Comparison of ENCODE assay signal across 9 mouse cellular contexts in the genomic region with DNA sequence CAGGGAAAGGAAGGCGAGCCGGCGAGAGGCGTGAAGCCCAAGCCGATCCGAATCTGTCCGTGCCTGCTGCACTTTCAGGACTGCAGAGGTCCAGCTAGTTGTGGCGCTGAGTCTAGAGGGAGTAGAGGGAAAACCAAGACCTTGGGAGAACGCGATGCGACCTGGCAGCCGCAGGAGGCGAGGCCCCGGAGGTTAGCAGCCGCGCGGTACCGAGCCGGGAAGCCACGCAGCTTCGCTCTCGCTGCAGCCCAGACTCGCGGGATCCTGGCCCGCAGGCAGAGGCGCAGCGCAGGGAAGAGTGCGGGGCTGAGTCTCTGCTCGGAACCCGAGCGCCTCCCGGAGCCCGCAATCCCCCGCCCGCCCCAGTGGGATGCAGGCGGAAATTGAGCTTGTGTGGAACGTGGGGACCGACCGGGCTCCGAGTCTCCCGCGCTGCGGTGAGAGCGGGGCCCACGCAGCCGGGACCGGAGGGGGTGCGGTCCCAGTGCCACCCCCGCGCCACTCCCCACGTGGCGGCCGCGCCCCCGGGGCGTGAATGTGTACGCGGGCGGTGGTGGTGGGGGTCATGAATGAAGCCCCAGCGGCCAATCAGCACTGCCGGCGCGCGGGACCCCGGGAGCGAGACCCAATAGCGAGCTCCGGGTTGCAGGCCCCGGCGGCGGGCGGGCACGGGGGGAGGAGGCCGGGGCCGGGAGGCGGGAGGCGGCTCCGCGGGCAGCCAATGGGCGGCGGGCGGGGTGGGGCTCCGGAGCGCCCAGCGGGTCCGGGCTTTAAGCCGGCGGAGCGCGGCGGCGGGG. TPM values are rescaled to one million over a fixed set of nuclear protein-coding genes. Genes with fewer than 3 reads are reported as not detected.
A peak's percentile ranks its signal among the peaks of the same experiment; 100 is the strongest.
DNase-seq lines count a peak whose midpoint lies in the region; ATAC-seq and TF ChIP-seq lines count a peak whose summit lies in the region.
"Had no signal": no experiment of that assay in that cellular context is flagged by ENCODE, and none has a peak within 500 bp of the region (broad histone marks: within the 10 kb centered on the region; RNA-seq: fewer than 3 reads in every experiment).

No protein-coding gene starts in this region.

- H3K4me2 ChIP-seq in forebrain, embryonic 15.5 days (replicated peaks) = peak overlapping the region; percentile 93
- H3K4me2 ChIP-seq in liver, embryonic 14.5 days (ENCODE audit: low read depth) = peak overlapping the region; percentile 73
- peak overlapping the region; percentile 95 for H3K4me2 ChIP-seq in neural tube, embryonic 12.5 days (replicated peaks)

- peak overlapping the region; percentile 44 for H3K27ac ChIP-seq in forebrain, embryonic 15.5 days (replicated peaks)
- no peak overlapping the region for H3K27ac ChIP-seq in liver, embryonic 14.5 days
- H3K27ac ChIP-seq in neural tube, embryonic 12.5 days = no peak overlapping the region
- H3K27ac ChIP-seq in testis, adult 2 months (ENCODE audit: control insufficient read depth, insufficient read depth, low read depth, low read length) = no peak overlapping the region

- intact Hi-C loops in heart, postnatal 10 days (cut with DNase I) = loop anchor here (5.0 kb wide), 1 partner anchor 85 kb away; no protein-coding TSS in a partner anchor

- no peak for TF ChIP-seq CTCF in liver, embryonic 14.5 days (IDR thresholded peaks at IDR 0.05; ENCODE audit: low read depth)
- TF ChIP-seq CTCF in testis, adult 2 months (IDR thresholded peaks at IDR 0.05; ENCODE audit: control insufficient read depth, insufficient read depth, insufficient replicate concordance, low read depth, low read length) = no peak

- peak; percentile 93 for ATAC-seq in forebrain, embryonic 15.5 days (replicated peaks)
- ATAC-seq in liver, embryonic 14.5 days (ENCODE audit: insufficient read depth) = peak; percentile 81
- ATAC-seq in neural tube, embryonic 12.5 days (ENCODE audit: low FRiP score, low read depth) = peak; percentile 87

- H3K4me3 ChIP-seq in forebrain, embryonic 15.5 days = peak overlapping the region; percentile 77
- H3K4me3 ChIP-seq in liver, embryonic 14.5 days (ENCODE audit: insufficient read depth in 1 of 2, low read depth in 2 of 2, low read length in 2 of 2) = peak overlapping the region; percentile 25 to 52; a peak in 3 of 4 replicates
- H3K4me3 ChIP-seq in neural tube, embryonic 12.5 days = peak overlapping the region; percentile 59
- H3K4me3 ChIP-seq in testis, adult 2 months (ENCODE audit: control insufficient read depth, low read depth, low read length) = peak overlapping the region; percentile 72

- H3K9ac ChIP-seq in forebrain, embryonic 15.5 days (replicated peaks) = peak overlapping the region; percentile 60
- no peak overlapping the region for H3K9ac ChIP-seq in liver, embryonic 14.5 days (replicated peaks)
- peak overlapping the region; percentile 69 for H3K9ac ChIP-seq in neural tube, embryonic 12.5 days

- no peaks in the 10 kb centered on the region for H3K9me3 ChIP-seq in forebrain, embryonic 15.5 days
- H3K9me3 ChIP-seq in liver, embryonic 14.5 days (ENCODE audit: control insufficient read depth, low read length) = no peaks in the 10 kb centered on the region
- H3K9me3 ChIP-seq in neural tube, embryonic 12.5 days = no peaks in the 10 kb centered on the region

- H3K27me3 ChIP-seq in forebrain, embryonic 15.5 days = peaks cover 46% of the 10 kb centered on the region
- peaks cover 98% of the 10 kb centered on the region for H3K27me3 ChIP-seq in liver, embryonic 14.5 days (ENCODE audit: control insufficient read depth, insufficient read depth, low read length)
- H3K27me3 ChIP-seq in neural tube, embryonic 12.5 days (replicated peaks) = peaks cover 83% of the 10 kb centered on the region
- peaks cover 3% of the 10 kb centered on the region for H3K27me3 ChIP-seq in testis, adult 2 months (ENCODE audit: control insufficient read depth, insufficient read depth, low read length)

- no peaks in the 10 kb centered on the region for H3K36me3 ChIP-seq in forebrain, embryonic 15.5 days
- H3K36me3 ChIP-seq in liver, embryonic 14.5 days (replicated peaks; ENCODE audit: control insufficient read depth, insufficient read depth, low read depth) = no peaks in the 10 kb centered on the region
- no peaks in the 10 kb centered on the region for H3K36me3 ChIP-seq in neural tube, embryonic 12.5 days
- H3K36me3 ChIP-seq in testis, adult 2 months (ENCODE audit: control insufficient read depth, insufficient read depth, low read length) = no peaks in the 10 kb centered on the region
- H3K36me3 ChIP-seq: G1E had no signal

- TF ChIP-seq EP300 in liver, embryonic 14.5 days (IDR thresholded peaks at IDR 0.05; ENCODE audit: low read depth) = no peak

- WGBS in forebrain, embryonic 15.5 days = under 1% methylated on average over 87 of the region's 92 CpGs
- under 1% methylated on average over 90 of the region's 92 CpGs for WGBS in liver, embryonic 14.5 days (ENCODE audit: insufficient replicate concordance)
- under 1% methylated on average over 91 of the region's 92 CpGs for WGBS in neural tube, embryonic 12.5 days

- TF ChIP-seq POLR2A in testis, adult 2 months (IDR thresholded peaks at IDR 0.05; ENCODE audit: control insufficient read depth, low read depth, low read length) = no peak

- DNase-seq in CD4-positive, CD25-positive, alpha-beta regulatory T cell, adult 2 months (ENCODE audit: low read depth, low spot score) = peak; percentile 65
- peak; percentile 34 for DNase-seq in c-Kit-positive CD71-positive TER-119-negative erythroid progenitor cells, embryonic 14.5 days (ENCODE audit: low read depth)
- DNase-seq in heart, postnatal 10 days = peak; percentile 76 to 82
- peak; percentile 85 to 89 for DNase-seq in kidney, postnatal 4 days
- DNase-seq in liver, embryonic 14.5 days (ENCODE audit: low read depth in 3 of 3, low spot score in 3 of 3) = peak; percentile 20 to 30 (median 22)

- peaks cover 62% of the 10 kb centered on the region for H3K4me1 ChIP-seq in forebrain, embryonic 15.5 days
- no peaks in the 10 kb centered on the region for H3K4me1 ChIP-seq in liver, embryonic 14.5 days (replicated peaks; ENCODE audit: control insufficient read depth in 2 of 2, insufficient read depth in 2 of 2, low read length in 1 of 2)
- H3K4me1 ChIP-seq in neural tube, embryonic 12.5 days = peaks cover 50% of the 10 kb centered on the region
- peaks cover 20% of the 10 kb centered on the region for H3K4me1 ChIP-seq in testis, adult 2 months (ENCODE audit: control insufficient read depth, insufficient read depth, low read length)

RNA-seq across cellular contexts. Expression of a gene that starts 0.4 kb away (rescaled TPM):
- polyA plus RNA-seq in forebrain, embryonic 15.5 days (2015; fragmentation: Nextera tagmentation; extraction: Ambion mirVana) = 21.5 and 21.8 TPM in 2 replicates
- under 1 TPM; 0.12 to 0.26 TPM for total RNA-seq in heart, postnatal 10 days (2021)
- polyA plus RNA-seq in liver, embryonic 14.5 days (2012; rRNA removed) = 0.01 and 0.02 TPM in 2 replicates
- not detected in 2 replicates for polyA plus RNA-seq in liver, embryonic 14.5 days (2014; fragmentation: Nextera tagmentation; extraction: Ambion mirVana)
- 25.2 and 25.8 TPM in 2 replicates for polyA plus RNA-seq in neural tube, embryonic 12.5 days (2016; fragmentation: Nextera tagmentation; extraction: Ambion mirVana)
- polyA plus RNA-seq in testis, adult 2 months (2012; rRNA removed) = 0.22 and 0.32 TPM in 2 replicates
- polyA plus RNA-seq: G1E had no signal

RNA-seq across cellular contexts. Expression of a gene that starts 36.3 kb away (rescaled TPM):
- polyA plus RNA-seq in forebrain, embryonic 15.5 days (2015; fragmentation: Nextera tagmentation; extraction: Ambion mirVana) = 44.4 and 46.0 TPM in 2 replicates
- 10 to 100 TPM; 13.8 to 16.8 TPM for total RNA-seq in heart, postnatal 10 days (2021)
- polyA plus RNA-seq in liver, embryonic 14.5 days (2012; rRNA removed) = 7.5 and 16.4 TPM in 2 replicates
- 20.8 and 22.4 TPM in 2 replicates for polyA plus RNA-seq in liver, embryonic 14.5 days (2014; fragmentation: Nextera tagmentation; extraction: Ambion mirVana)
- 58.5 and 60.4 TPM in 2 replicates for polyA plus RNA-seq in neural tube, embryonic 12.5 days (2016; fragmentation: Nextera tagmentation; extraction: Ambion mirVana)
- polyA plus RNA-seq in testis, adult 2 months (2012; rRNA removed) = 4.3 and 4.8 TPM in 2 replicates

RNA-seq across cellular contexts. Expression of a gene that starts 43.4 kb away (rescaled TPM):
- 1.6 and 2.2 TPM in 2 replicates for polyA plus RNA-seq in forebrain, embryonic 15.5 days (2015; fragmentation: Nextera tagmentation; extraction: Ambion mirVana)
- 10 to 100 TPM; 15.7 to 19.6 TPM for total RNA-seq in heart, postnatal 10 days (2021)
- polyA plus RNA-seq in liver, embryonic 14.5 days (2012; rRNA removed) = 2.8 TPM in 2 replicates
- 2.7 and 2.9 TPM in 2 replicates for polyA plus RNA-seq in liver, embryonic 14.5 days (2014; fragmentation: Nextera tagmentation; extraction: Ambion mirVana)
- polyA plus RNA-seq in neural tube, embryonic 12.5 days (2016; fragmentation: Nextera tagmentation; extraction: Ambion mirVana) = 1.6 and 3.6 TPM in 2 replicates
- polyA plus RNA-seq in testis, adult 2 months (2012; rRNA removed) = 1.2 and 1.6 TPM in 2 replicates

RNA-seq across cellular contexts. Expression of a gene that starts 46.4 kb away (rescaled TPM):
- 1.2 TPM in 2 replicates for polyA plus RNA-seq in forebrain, embryonic 15.5 days (2015; fragmentation: Nextera tagmentation; extraction: Ambion mirVana)
- total RNA-seq in heart, postnatal 10 days (2021) = not detected
- polyA plus RNA-seq in liver, embryonic 14.5 days (2012; rRNA removed) = not detected in 2 replicates
- not detected in 2 replicates for polyA plus RNA-seq in liver, embryonic 14.5 days (2014; fragmentation: Nextera tagmentation; extraction: Ambion mirVana)
- 0.84 and 1.2 TPM in 2 replicates for polyA plus RNA-seq in neural tube, embryonic 12.5 days (2016; fragmentation: Nextera tagmentation; extraction: Ambion mirVana)
- polyA plus RNA-seq in testis, adult 2 months (2012; rRNA removed) = not detected in 2 replicates
- polyA plus RNA-seq: G1E had no signal

RNA-seq across cellular contexts. Expression of a gene that starts 57.5 kb away (rescaled TPM):
- 132 and 133 TPM in 2 replicates for polyA plus RNA-seq in forebrain, embryonic 15.5 days (2015; fragmentation: Nextera tagmentation; extraction: Ambion mirVana)
- 10 to 100 TPM; 26.2 to 32.5 TPM for total RNA-seq in heart, postnatal 10 days (2021)
- polyA plus RNA-seq in liver, embryonic 14.5 days (2012; rRNA removed) = 21.2 and 42.1 TPM in 2 replicates
- 59.2 and 63.6 TPM in 2 replicates for polyA plus RNA-seq in liver, embryonic 14.5 days (2014; fragmentation: Nextera tagmentation; extraction: Ambion mirVana)
- polyA plus RNA-seq in neural tube, embryonic 12.5 days (2016; fragmentation: Nextera tagmentation; extraction: Ambion mirVana) = 157 and 162 TPM in 2 replicates
- 24.2 and 24.7 TPM in 2 replicates for polyA plus RNA-seq in testis, adult 2 months (2012; rRNA removed)

Comparison
In these comparisons a context has a peak if more than half of its experiments do, and no peak if none do; other contexts are left out.
1. DNase-seq: peak in every context shown above with its lines; median percentile 87 in kidney, postnatal 4 days; 79 in heart, postnatal 10 days; 65 in CD4-positive, CD25-positive, alpha-beta regulatory T cell, adult 2 months; 34 in c-Kit-positive CD71-positive TER-119-negative erythroid progenitor cells, embryonic 14.5 days; 22 in liver, embryonic 14.5 days.
2. RNA of a gene that starts 0.4 kb away (polyA plus RNA-seq): 25.2 to 25.8 TPM in neural tube, embryonic 12.5 days and 21.5 to 21.8 TPM in forebrain, embryonic 15.5 days; 0.22 to 0.32 TPM in testis, adult 2 months and 0.01 to 0.02 TPM in liver, embryonic 14.5 days; every median in the first group is over 10 times any median in the second.
3. Peak in every context shown above with its lines, with median percentiles within 50 percentile points of each other: ATAC-seq, H3K4me2 ChIP-seq and H3K4me3 ChIP-seq.